Mouse (Mus musculus) layer of hippocampus, adult 9-10 months (tissue): Measurements from ENCODE around the gene Pcdh15.

Source experiments
- DNase-seq: peaks from one replicate; pipeline ENCODE4 v3.0.0; 2022; ENCODE audit warnings: low spot score

The Pcdh15 gene

GRCm38 (mm10) chr10:73379001-73379400 lies 279.9 kb downstream of the Pcdh15 start:
- DNase-seq: no peak

- DNase-seq: no peak
Observed at GRCm38 (mm10) chr10:73384003-73384402, 284.9 kb downstream of the Pcdh15 start.

- DNase-seq: no peak
Observed at GRCm38 (mm10) chr10:73400426-73400825, 301.3 kb downstream of the Pcdh15 start.

GRCm38 (mm10) chr10:73425408-73425807 lies 326.3 kb downstream of the Pcdh15 start:
- no peak for DNase-seq

GRCm38 (mm10) chr10:73431345-73431744 lies 332.2 kb downstream of the Pcdh15 start:
- DNase-seq: no peak

GRCm38 (mm10) chr10:73484082-73484481 lies 384.9 kb downstream of the Pcdh15 start:
- DNase-seq: no peak

GRCm38 (mm10) chr10:73491654-73492053 lies 392.5 kb downstream of the Pcdh15 start:
- DNase-seq: peak; percentile 1

GRCm38 (mm10) chr10:73514846-73515245 lies 415.7 kb downstream of the Pcdh15 start:
- no peak for DNase-seq

GRCm38 (mm10) chr10:73515742-73516141 lies 416.6 kb downstream of the Pcdh15 start:
- no peak for DNase-seq

GRCm38 (mm10) chr10:73519438-73519837 lies 420.3 kb downstream of the Pcdh15 start:
- no peak for DNase-seq

GRCm38 (mm10) chr10:73552831-73553230 lies 453.7 kb downstream of the Pcdh15 start:
- DNase-seq: no peak

GRCm38 (mm10) chr10:73564216-73564615 lies 465.1 kb downstream of the Pcdh15 start:
- peak; percentile 24 for DNase-seq

- no peak for DNase-seq
Observed at GRCm38 (mm10) chr10:73574711-73575297, 475.7 kb downstream of the Pcdh15 start.

GRCm38 (mm10) chr10:73667501-73667900 lies 568.4 kb downstream of the Pcdh15 start:
- no peak for DNase-seq

- DNase-seq: no peak
Observed at GRCm38 (mm10) chr10:73700519-73701286, 601.6 kb downstream of the Pcdh15 start.

- no peak for DNase-seq
Observed at GRCm38 (mm10) chr10:73725566-73726240, 626.6 kb downstream of the Pcdh15 start.

- no peak for DNase-seq
Observed at GRCm38 (mm10) chr10:73733246-73733645, 634.1 kb downstream of the Pcdh15 start.

GRCm38 (mm10) chr10:73749021-73749420 lies 649.9 kb downstream of the Pcdh15 start:
- DNase-seq: no peak

GRCm38 (mm10) chr10:73753876-73754275 lies 654.7 kb downstream of the Pcdh15 start:
- no peak for DNase-seq

GRCm38 (mm10) chr10:73782945-73783344 lies 683.8 kb downstream of the Pcdh15 start:
- DNase-seq: no peak

GRCm38 (mm10) chr10:73788163-73788562 lies 689.0 kb downstream of the Pcdh15 start:
- no peak for DNase-seq

- no peak for DNase-seq
Observed at GRCm38 (mm10) chr10:73805069-73805468, 705.9 kb downstream of the Pcdh15 start.

- DNase-seq: no peak
Observed at GRCm38 (mm10) chr10:73812311-73812710, 713.2 kb downstream of the Pcdh15 start.
